Mouse (Mus musculus): ENCODE results near the gene Sema4f.

DNA sequence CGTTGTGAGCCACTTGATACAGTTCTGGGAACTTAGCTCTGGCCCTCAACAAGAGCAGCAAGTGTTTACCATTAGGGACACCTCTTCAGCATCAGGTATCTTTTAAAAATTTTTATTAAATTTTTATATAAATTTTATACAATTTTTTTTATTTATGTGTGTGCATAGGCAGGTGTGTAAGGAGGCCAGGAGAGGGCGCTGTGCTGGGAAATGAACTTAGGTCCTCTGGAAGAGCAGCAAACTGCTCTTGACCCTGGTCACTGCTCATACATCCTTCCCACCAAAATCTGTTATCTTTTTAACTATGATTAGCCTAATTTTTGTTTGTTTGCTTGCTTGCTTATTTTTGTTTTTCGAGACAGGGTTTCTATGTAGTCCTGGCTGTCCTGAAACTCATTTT is 58.8 kb downstream of the Sema4f start:
- TF ChIP-seq USF1 (IDR thresholded peaks at IDR 0.05; ENCODE audit: low read depth) (no peak), CTCF (IDR thresholded peaks at IDR 0.05; ENCODE audit: control insufficient read depth, insufficient read depth, insufficient read length) (no peak), MYOD1 (IDR thresholded peaks at IDR 0.05; ENCODE audit: control insufficient read depth, insufficient read length, low read depth) (no peak), MAX (IDR thresholded peaks at IDR 0.05) (no peak), CEBPB (IDR thresholded peaks at IDR 0.05; ENCODE audit: low read depth) (no peak), MYOG (IDR thresholded peaks at IDR 0.05; ENCODE audit: control insufficient read depth, extremely low read depth, insufficient read length) (no peak), FOSL1 (IDR thresholded peaks at IDR 0.05; ENCODE audit: insufficient read depth, low read length, poor library complexity, severe bottlenecking) (no peak)

Data from C2C12 (cell line).